Mouse (Mus musculus): ENCODE data around the gene Tnni3. TPM values are rescaled to one million over a fixed set of nuclear protein-coding genes. Genes with fewer than 3 reads are reported as not detected.
"Not testable (repeated sequence)": the region's sequence is repeated elsewhere in the genome, so short reads cannot be mapped to it uniquely, and the experiment has no call there.

The Tnni3 gene
- total and polyA plus RNA-seq, 2 experiments from 2014 or later = 1.2 to 3.6 TPM

- no peak for TF ChIP-seq CTCF (IDR thresholded peaks at IDR 0.05; ENCODE audit: low read depth)
- Histone ChIP-seq H3K4me1 (ENCODE audit: insufficient read depth) (no peaks in the 10 kb centered on the region), H3K9ac (no peak within 1 kb of the TSS), H3K4me3 (ENCODE audit: low read depth, low read length) (peak within 1 kb of the TSS; percentile 18; the same call in 1 of the 2 replicates), H3K4me2 (ENCODE audit: low read depth) (peak within 1 kb of the TSS; percentile 38), H3K27ac (ENCODE audit: low read depth, low read length) (no peak within 1 kb of the TSS), H3K27me3 (ENCODE audit: insufficient read depth, low read length) (no peaks in the 10 kb centered on the region), H3K36me3 (ENCODE audit: insufficient read depth) (no peaks in the 10 kb centered on the region), H3K9me3 (ENCODE audit: low read length) (no peaks in the 10 kb centered on the region)
- ATAC-seq = peak; percentile 62
- 7% methylated on average over 28 of the region's 28 CpGs for WGBS
- DNase-seq = peak; percentile 41
Observed at GRCm38 (mm10) chr7:4532005-4532729, 8.1 kb upstream of the Tnni3 start, which contains the start of gene Dnaaf3. TSS of gene Dnaaf3 (minus strand) at chr7:4532453.

GRCm38 (mm10) chr7:4530166-4530565 lies 6.1 kb upstream of the Tnni3 start:
- not testable (repeated sequence) for H3K4me1 ChIP-seq (ENCODE audit: insufficient read depth); H3K27ac ChIP-seq (ENCODE audit: low read depth, low read length); H3K4me2 ChIP-seq (ENCODE audit: low read depth); H3K9me3 ChIP-seq (ENCODE audit: low read length); H3K36me3 ChIP-seq (ENCODE audit: insufficient read depth); H3K4me3 ChIP-seq (ENCODE audit: low read depth, low read length); ATAC-seq; DNase-seq; H3K27me3 ChIP-seq (ENCODE audit: insufficient read depth, low read length); H3K9ac ChIP-seq
- WGBS = 57% methylated on average over 7 of the region's 8 CpGs

- no peak for ATAC-seq
- H3K4me3 ChIP-seq (ENCODE audit: low read depth, low read length) = no peak overlapping the region
- peak overlapping the region; percentile 54 for H3K4me2 ChIP-seq (ENCODE audit: low read depth)
Observed at GRCm38 (mm10) chr7:4527302-4527689, 3.3 kb upstream of the Tnni3 start.

GRCm38 (mm10) chr7:4526341-4527301 lies 2.6 kb upstream of the Tnni3 start:
- TF ChIP-seq CTCF (IDR thresholded peaks at IDR 0.05; ENCODE audit: low read depth) = peak; percentile 83
- Histone ChIP-seq H3K4me1 (ENCODE audit: insufficient read depth) (0 out of 2 replicates have a peak, but pooled peaks cover 3% of the 10 kb centered on the region), H3K36me3 (ENCODE audit: insufficient read depth) (no peaks in the 10 kb centered on the region), H3K4me2 (ENCODE audit: low read depth) (peak overlapping the region; percentile 54), H3K27me3 (ENCODE audit: insufficient read depth, low read length) (no peaks in the 10 kb centered on the region), H3K4me3 (ENCODE audit: low read depth, low read length) (peak overlapping the region; percentile 29), H3K9ac (peak overlapping the region; percentile 36), H3K27ac (ENCODE audit: low read depth, low read length) (peak overlapping the region; percentile 54; the same call in 1 of the 2 replicates), H3K9me3 (ENCODE audit: low read length) (no peaks in the 10 kb centered on the region)
- WGBS = 20% methylated on average over 40 of the region's 40 CpGs
- ATAC-seq (peak; percentile 97), DNase-seq (peak; percentile 93)

More at GRCm38 (mm10) chr7:4527302-4527689, 3.3 kb upstream of the Tnni3 start:
- DNase-seq = no peak
- Histone ChIP-seq H3K4me1 (ENCODE audit: insufficient read depth) (0 out of 2 replicates have a peak, but pooled peaks cover 3% of the 10 kb centered on the region), H3K27ac (ENCODE audit: low read depth, low read length) (no peak overlapping the region), H3K36me3 (ENCODE audit: insufficient read depth) (no peaks in the 10 kb centered on the region), H3K9ac (no peak overlapping the region), H3K27me3 (ENCODE audit: insufficient read depth, low read length) (no peaks in the 10 kb centered on the region), H3K9me3 (ENCODE audit: low read length) (no peaks in the 10 kb centered on the region)
- TF ChIP-seq CTCF (IDR thresholded peaks at IDR 0.05; ENCODE audit: low read depth) = no peak
- 55% methylated on average over 18 of the region's 18 CpGs for WGBS

GRCm38 (mm10) chr7:4523205-4524130 lies 561 bp downstream of the Tnni3 start:
- ATAC-seq (no peak), DNase-seq (no peak)
- Histone ChIP-seq H3K4me1 (ENCODE audit: insufficient read depth) (peaks cover 3% of the 10 kb centered on the region; the same call in 1 of the 2 replicates), H3K4me2 (ENCODE audit: low read depth) (no peak overlapping the region), H3K27me3 (ENCODE audit: insufficient read depth, low read length) (peaks cover 7% of the 10 kb centered on the region; the same call in 1 of the 2 replicates), H3K9me3 (ENCODE audit: low read length) (no peaks in the 10 kb centered on the region), H3K4me3 (ENCODE audit: low read depth, low read length) (no peak overlapping the region), H3K9ac (no peak overlapping the region), H3K36me3 (ENCODE audit: insufficient read depth) (no peaks in the 10 kb centered on the region), H3K27ac (ENCODE audit: low read depth, low read length) (no peak overlapping the region)
- WGBS = 92% methylated on average over 33 of the region's 33 CpGs
- no peak for TF ChIP-seq CTCF (IDR thresholded peaks at IDR 0.05; ENCODE audit: low read depth)

GRCm38 (mm10) chr7:4522292-4522691 lies 1.7 kb downstream of the Tnni3 start:
- no peaks in the 10 kb centered on the region for H3K9me3 ChIP-seq (ENCODE audit: low read length)
- no peak overlapping the region for H3K4me2 ChIP-seq (ENCODE audit: low read depth)
- H3K9ac ChIP-seq = no peak overlapping the region
- TF ChIP-seq CTCF (IDR thresholded peaks at IDR 0.05; ENCODE audit: low read depth) = no peak
- WGBS = 86% methylated on average over 6 of the region's 6 CpGs
- no peaks in the 10 kb centered on the region for H3K36me3 ChIP-seq (ENCODE audit: insufficient read depth)
- peaks cover 3% of the 10 kb centered on the region; the same call in 1 of the 2 replicates for H3K4me1 ChIP-seq (ENCODE audit: insufficient read depth)
- H3K4me3 ChIP-seq (ENCODE audit: low read depth, low read length) = no peak overlapping the region
- H3K27ac ChIP-seq (ENCODE audit: low read depth, low read length) = no peak overlapping the region
- no peak for DNase-seq
- H3K27me3 ChIP-seq (ENCODE audit: insufficient read depth, low read length) = peaks cover 7% of the 10 kb centered on the region; the same call in 1 of the 2 replicates
- no peak for ATAC-seq

Data from forebrain, postnatal 0 days (tissue).